Mouse (Mus musculus) cerebellum, postnatal 4 days (tissue): Measurements from ENCODE around the gene Gjb3.

Source experiments
- DNase-seq, 2 experiments: peaks; one replicate each; pipeline ENCODE4 v3.0.0; 2022; ENCODE audit warnings: low spot score in 2 of 2, mixed read lengths in 1 of 2

Gjb3 gene

GRCm38 (mm10) chr4:127286907-127287306 lies 43.7 kb downstream of the Gjb3 start:
- DNase-seq = no peak

DNA sequence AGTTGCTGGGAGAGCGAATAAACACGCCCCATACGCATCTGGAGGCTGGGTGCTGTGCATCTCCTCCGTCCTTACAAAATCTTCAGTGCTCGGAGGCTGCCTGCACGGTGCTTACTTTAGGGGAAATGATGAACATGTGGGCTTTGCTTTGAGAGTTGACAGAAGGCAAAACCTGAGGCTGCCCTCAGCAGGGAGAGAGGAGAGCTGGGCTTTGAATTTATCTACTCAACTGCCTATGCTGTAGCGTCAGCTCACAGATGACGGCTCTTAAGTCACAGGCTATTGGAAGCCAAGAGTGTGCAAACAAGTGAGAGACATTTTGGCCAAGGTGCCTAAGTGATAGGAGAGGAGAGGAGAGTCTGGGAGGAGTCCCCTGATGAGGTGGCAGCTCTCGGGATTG lies 51.4 kb downstream of the Gjb3 start:
- DNase-seq = no peak

- no peak for DNase-seq
Observed at GRCm38 (mm10) chr4:127278451-127279001, 52.1 kb downstream of the Gjb3 start.
